Mouse (Mus musculus): ENCODE results near the gene Pdia4. TPM values are rescaled to one million over a fixed set of nuclear protein-coding genes. Genes with fewer than 3 reads are reported as not detected.

Gene Pdia4
- total and polyA plus RNA-seq, 2 experiments from 2014 or later, result 36.0 to 51.4 TPM

- no peaks in the 10 kb centered on the region for H3K27me3 ChIP-seq (ENCODE audit: control insufficient read depth, insufficient read depth, low read length)
- H3K9me3 ChIP-seq (replicated peaks; ENCODE audit: control insufficient read depth, low read length), result no peaks in the 10 kb centered on the region
- ATAC-seq (ENCODE audit: insufficient read depth, low read depth) (no peak), DNase-seq (ENCODE audit: low spot score) (no peak)
- no peak overlapping the region for H3K27ac ChIP-seq (ENCODE audit: low read depth)
- no peak overlapping the region for H3K9ac ChIP-seq (replicated peaks; ENCODE audit: low read depth, low read length)
- no peak for TF ChIP-seq CTCF (IDR thresholded peaks at IDR 0.05; ENCODE audit: low read depth)
- no peak for TF ChIP-seq EP300 (IDR thresholded peaks at IDR 0.05; ENCODE audit: low read depth)
- H3K4me2 ChIP-seq (ENCODE audit: low read depth, low read length), result peak overlapping the region; percentile 70; the same call in 1 of the 2 replicates
- H3K4me3 ChIP-seq (ENCODE audit: low read depth, low read length), result no peak overlapping the region
- H3K36me3 ChIP-seq (replicated peaks; ENCODE audit: control insufficient read depth, insufficient read depth, low read length), result peaks cover 7% of the 10 kb centered on the region
- WGBS, result 56% methylated on average over 5 of the region's 5 CpGs
- H3K4me1 ChIP-seq (ENCODE audit: control insufficient read depth, insufficient read depth), result peaks cover 21% of the 10 kb centered on the region
Observed at GRCm38 (mm10) chr6:47811324-47811723, 1.9 kb downstream of the Pdia4 start.

GRCm38 (mm10) chr6:47810181-47810580, 3.0 kb downstream of the Pdia4 start:
- no peak overlapping the region; the same call in 1 of the 2 replicates for H3K27ac ChIP-seq (ENCODE audit: low read depth)
- no peak overlapping the region for H3K9ac ChIP-seq (replicated peaks; ENCODE audit: low read depth, low read length)
- no peaks in the 10 kb centered on the region for H3K27me3 ChIP-seq (ENCODE audit: control insufficient read depth, insufficient read depth, low read length)
- DNase-seq (ENCODE audit: low spot score) (no peak), ATAC-seq (ENCODE audit: insufficient read depth, low read depth) (no peak)
- no peak overlapping the region for H3K4me3 ChIP-seq (ENCODE audit: low read depth, low read length)
- H3K36me3 ChIP-seq (replicated peaks; ENCODE audit: control insufficient read depth, insufficient read depth, low read length), result peaks cover 19% of the 10 kb centered on the region
- H3K4me1 ChIP-seq (ENCODE audit: control insufficient read depth, insufficient read depth), result peaks cover 21% of the 10 kb centered on the region
- 65% methylated on average over 2 of the region's 2 CpGs for WGBS
- no peak for TF ChIP-seq CTCF (IDR thresholded peaks at IDR 0.05; ENCODE audit: low read depth)
- no peak for TF ChIP-seq EP300 (IDR thresholded peaks at IDR 0.05; ENCODE audit: low read depth)
- no peak overlapping the region for H3K4me2 ChIP-seq (ENCODE audit: low read depth, low read length)
- H3K9me3 ChIP-seq (replicated peaks; ENCODE audit: control insufficient read depth, low read length), result no peaks in the 10 kb centered on the region

- H3K36me3 ChIP-seq (replicated peaks; ENCODE audit: control insufficient read depth, insufficient read depth, low read length), result peaks cover 30% of the 10 kb centered on the region
- no peak overlapping the region for H3K27ac ChIP-seq (ENCODE audit: low read depth)
- TF ChIP-seq CTCF (IDR thresholded peaks at IDR 0.05; ENCODE audit: low read depth) (no peak), EP300 (IDR thresholded peaks at IDR 0.05; ENCODE audit: low read depth) (no peak)
- H3K4me2 ChIP-seq (ENCODE audit: low read depth, low read length), result no peak overlapping the region
- no peak overlapping the region for H3K9ac ChIP-seq (replicated peaks; ENCODE audit: low read depth, low read length)
- no peaks in the 10 kb centered on the region for H3K27me3 ChIP-seq (ENCODE audit: control insufficient read depth, insufficient read depth, low read length)
- DNase-seq (ENCODE audit: low spot score) (no peak), ATAC-seq (ENCODE audit: insufficient read depth, low read depth) (no peak)
- no peak overlapping the region for H3K4me3 ChIP-seq (ENCODE audit: low read depth, low read length)
- H3K9me3 ChIP-seq (replicated peaks; ENCODE audit: control insufficient read depth, low read length), result no peaks in the 10 kb centered on the region
- peaks cover 16% of the 10 kb centered on the region for H3K4me1 ChIP-seq (ENCODE audit: control insufficient read depth, insufficient read depth)
- 79% methylated on average over 4 of the region's 4 CpGs for WGBS
Observed at GRCm38 (mm10) chr6:47809053-47809452, 4.2 kb downstream of the Pdia4 start.

GRCm38 (mm10) chr6:47808545-47808944, 4.7 kb downstream of the Pdia4 start:
- Histone ChIP-seq H3K9ac (replicated peaks; ENCODE audit: low read depth, low read length) (no peak overlapping the region), H3K4me3 (ENCODE audit: low read depth, low read length) (no peak overlapping the region), H3K27me3 (ENCODE audit: control insufficient read depth, insufficient read depth, low read length) (no peaks in the 10 kb centered on the region), H3K4me2 (ENCODE audit: low read depth, low read length) (no peak overlapping the region), H3K9me3 (replicated peaks; ENCODE audit: control insufficient read depth, low read length) (no peaks in the 10 kb centered on the region), H3K36me3 (replicated peaks; ENCODE audit: control insufficient read depth, insufficient read depth, low read length) (peaks cover 35% of the 10 kb centered on the region), H3K4me1 (ENCODE audit: control insufficient read depth, insufficient read depth) (peaks cover 15% of the 10 kb centered on the region), H3K27ac (ENCODE audit: low read depth) (no peak overlapping the region)
- WGBS, result 86% methylated on average over 5 of the region's 5 CpGs
- no peak for ATAC-seq (ENCODE audit: insufficient read depth, low read depth)
- no peak for DNase-seq (ENCODE audit: low spot score)
- no peak for TF ChIP-seq EP300 (IDR thresholded peaks at IDR 0.05; ENCODE audit: low read depth)
- no peak for TF ChIP-seq CTCF (IDR thresholded peaks at IDR 0.05; ENCODE audit: low read depth)

GRCm38 (mm10) chr6:47807419-47807818, 5.8 kb downstream of the Pdia4 start:
- no peak for DNase-seq (ENCODE audit: low spot score)
- Histone ChIP-seq H3K4me2 (ENCODE audit: low read depth, low read length) (no peak overlapping the region), H3K36me3 (replicated peaks; ENCODE audit: control insufficient read depth, insufficient read depth, low read length) (peaks cover 46% of the 10 kb centered on the region), H3K4me3 (ENCODE audit: low read depth, low read length) (no peak overlapping the region), H3K9ac (replicated peaks; ENCODE audit: low read depth, low read length) (no peak overlapping the region), H3K4me1 (ENCODE audit: control insufficient read depth, insufficient read depth) (peaks cover 15% of the 10 kb centered on the region), H3K27ac (ENCODE audit: low read depth) (no peak overlapping the region), H3K9me3 (replicated peaks; ENCODE audit: control insufficient read depth, low read length) (no peaks in the 10 kb centered on the region), H3K27me3 (ENCODE audit: control insufficient read depth, insufficient read depth, low read length) (no peaks in the 10 kb centered on the region)
- no peak for TF ChIP-seq CTCF (IDR thresholded peaks at IDR 0.05; ENCODE audit: low read depth)
- WGBS, result 79% methylated on average over 2 of the region's 2 CpGs
- ATAC-seq (ENCODE audit: insufficient read depth, low read depth), result no peak

- Histone ChIP-seq H3K4me1 (ENCODE audit: control insufficient read depth, insufficient read depth) (no peaks in the 10 kb centered on the region), H3K36me3 (replicated peaks; ENCODE audit: control insufficient read depth, insufficient read depth, low read length) (peaks cover 57% of the 10 kb centered on the region), H3K27me3 (ENCODE audit: control insufficient read depth, insufficient read depth, low read length) (no peaks in the 10 kb centered on the region), H3K9ac (replicated peaks; ENCODE audit: low read depth, low read length) (no peak overlapping the region), H3K27ac (ENCODE audit: low read depth) (no peak overlapping the region), H3K4me2 (ENCODE audit: low read depth, low read length) (no peak overlapping the region), H3K9me3 (replicated peaks; ENCODE audit: control insufficient read depth, low read length) (no peaks in the 10 kb centered on the region), H3K4me3 (ENCODE audit: low read depth, low read length) (no peak overlapping the region)
- WGBS, result 60% methylated on average over 2 of the region's 2 CpGs
- ATAC-seq (ENCODE audit: insufficient read depth, low read depth) (no peak), DNase-seq (ENCODE audit: low spot score) (no peak)
- no peak for TF ChIP-seq CTCF (IDR thresholded peaks at IDR 0.05; ENCODE audit: low read depth)
- TF ChIP-seq EP300 (IDR thresholded peaks at IDR 0.05; ENCODE audit: low read depth), result no peak
Observed at GRCm38 (mm10) chr6:47805520-47805919, 7.7 kb downstream of the Pdia4 start.

Data from heart, postnatal 0 days (tissue).